ENCODE assay signal across 18 mouse cellular contexts in genomic region chr12:87293934-87294333, GRCm38 (mm10). TPM values are rescaled to one million over a fixed set of nuclear protein-coding genes. Genes with fewer than 3 reads are reported as not detected.
DNase-seq lines count a peak whose midpoint lies in the region; ATAC-seq and TF ChIP-seq lines count a peak whose summit lies in the region.
"Had no signal": no experiment of that assay in that cellular context is flagged by ENCODE, and none has a peak within 500 bp of the region (broad histone marks: within the 10 kb centered on the region; RNA-seq: fewer than 3 reads in every experiment).

No protein-coding gene starts in this region.

- no peaks in the 10 kb centered on the region for H3K9me3 ChIP-seq in kidney, embryonic 16.5 days (ENCODE audit: low read length)
- H3K9me3 ChIP-seq in kidney, embryonic 15.5 days (replicated peaks), result no peaks in the 10 kb centered on the region
- H3K9me3 ChIP-seq in lung, embryonic 16.5 days (ENCODE audit: control insufficient read depth, low read length), result no peaks in the 10 kb centered on the region
- no peaks in the 10 kb centered on the region for H3K9me3 ChIP-seq in liver, postnatal 0 days (ENCODE audit: low read length)
- H3K9me3 ChIP-seq: forebrain, embryonic 12.5 days; hindbrain, embryonic 12.5 days; limb, embryonic 15.5 days had no signal

- WGBS in kidney, embryonic 16.5 days, result 67% methylated on average over 6 of the region's 6 CpGs
- WGBS in kidney, embryonic 15.5 days, result 68% methylated on average over 6 of the region's 6 CpGs
- 64% methylated on average over 6 of the region's 6 CpGs for WGBS in lung, embryonic 16.5 days
- WGBS in liver, postnatal 0 days (ENCODE audit: insufficient replicate concordance), result 67% methylated on average over 6 of the region's 6 CpGs
- WGBS in cerebellum, adult 2 months, result 63% methylated on average over 6 of the region's 6 CpGs

- no peak overlapping the region for H3K4me2 ChIP-seq in kidney, embryonic 16.5 days (replicated peaks; ENCODE audit: low read depth, low read length)
- H3K4me2 ChIP-seq in kidney, embryonic 15.5 days, result no peak overlapping the region
- no peak overlapping the region for H3K4me2 ChIP-seq in lung, embryonic 16.5 days (ENCODE audit: low read depth, low read length)
- no peak overlapping the region for H3K4me2 ChIP-seq in liver, postnatal 0 days (ENCODE audit: low read depth, low read length)
- H3K4me2 ChIP-seq: forebrain, embryonic 12.5 days; hindbrain, embryonic 12.5 days; limb, embryonic 15.5 days had no signal

- ATAC-seq in kidney, embryonic 16.5 days (ENCODE audit: low FRiP score, low TSS enrichment), result 0 out of 2 replicates have a peak, but pooled peaks have one; percentile 31
- no peak for ATAC-seq in kidney, embryonic 15.5 days (replicated peaks; ENCODE audit: low FRiP score)
- peak; percentile 41; the same call in 1 of the 2 replicates for ATAC-seq in lung, embryonic 16.5 days (ENCODE audit: low read depth)
- peak; percentile 23; the same call in 1 of the 2 replicates for ATAC-seq in liver, postnatal 0 days
- ATAC-seq in neutrophil, adult 5-6 weeks (ENCODE audit: extremely low read depth, insufficient number of reproducible peaks, low FRiP score, poor library complexity, severe bottlenecking), result 0 out of 2 replicates have a peak, but pooled peaks have one; percentile 9
- ATAC-seq: inflammation-experienced regulatory T-cells, adult 6 months had no signal

- no peak for TF ChIP-seq EP300 in liver, postnatal 0 days (IDR thresholded peaks at IDR 0.05; ENCODE audit: low read depth)

- H3K9ac ChIP-seq in kidney, embryonic 16.5 days (replicated peaks; ENCODE audit: low read length), result no peak overlapping the region
- H3K9ac ChIP-seq in kidney, embryonic 15.5 days, result no peak overlapping the region
- no peak overlapping the region for H3K9ac ChIP-seq in lung, embryonic 16.5 days (ENCODE audit: low read length)
- H3K9ac ChIP-seq in liver, postnatal 0 days (replicated peaks), result no peak overlapping the region
- H3K9ac ChIP-seq: forebrain, embryonic 12.5 days; hindbrain, embryonic 12.5 days; limb, embryonic 15.5 days had no signal

- no peak for TF ChIP-seq CTCF in liver, postnatal 0 days (IDR thresholded peaks at IDR 0.05; ENCODE audit: low read depth)
- no peak for TF ChIP-seq CTCF in cerebellum, adult 2 months (IDR thresholded peaks at IDR 0.05; ENCODE audit: borderline replicate concordance, insufficient read depth, low read depth, low read length)

- H3K36me3 ChIP-seq in kidney, embryonic 16.5 days (ENCODE audit: insufficient read depth, low read length), result no peaks in the 10 kb centered on the region
- no peaks in the 10 kb centered on the region for H3K36me3 ChIP-seq in kidney, embryonic 15.5 days
- no peaks in the 10 kb centered on the region for H3K36me3 ChIP-seq in lung, embryonic 16.5 days (ENCODE audit: control insufficient read depth, insufficient read depth, low read length)
- H3K36me3 ChIP-seq in liver, postnatal 0 days (replicated peaks; ENCODE audit: insufficient read depth, low read length), result no peaks in the 10 kb centered on the region
- H3K36me3 ChIP-seq: forebrain, embryonic 12.5 days; hindbrain, embryonic 12.5 days; limb, embryonic 15.5 days had no signal

- no peaks in the 10 kb centered on the region for H3K4me1 ChIP-seq in kidney, embryonic 16.5 days (ENCODE audit: insufficient read depth, low read length)
- H3K4me1 ChIP-seq in kidney, embryonic 15.5 days, result no peaks in the 10 kb centered on the region
- H3K4me1 ChIP-seq in lung, embryonic 16.5 days (replicated peaks; ENCODE audit: control insufficient read depth, insufficient read depth, low read length), result no peaks in the 10 kb centered on the region; the same call in 1 of the 2 replicates
- H3K4me1 ChIP-seq in liver, postnatal 0 days (ENCODE audit: insufficient read depth), result no peaks in the 10 kb centered on the region
- no peaks in the 10 kb centered on the region for H3K4me1 ChIP-seq in cerebellum, adult 2 months (ENCODE audit: control insufficient read depth, insufficient read depth, low read length)
- H3K4me1 ChIP-seq: forebrain, embryonic 12.5 days; hindbrain, embryonic 12.5 days had no signal

- DNase-seq in lung, postnatal 14 days, result no peak
- no peak for DNase-seq in liver, postnatal 0 days
- no peak for DNase-seq in cerebellum, adult 2 months
- DNase-seq: B cell, adult 2 months; cerebellum, adult 8-10 months; gastrocnemius, postnatal 25 days; heart, postnatal 10 days; kidney, adult 8-10 months; retina, postnatal 1 day had no signal

- peaks cover 5% of the 10 kb centered on the region for H3K27me3 ChIP-seq in kidney, embryonic 16.5 days (ENCODE audit: insufficient read depth, low read length)
- H3K27me3 ChIP-seq in kidney, embryonic 15.5 days, result peaks cover 10% of the 10 kb centered on the region
- H3K27me3 ChIP-seq in lung, embryonic 16.5 days (ENCODE audit: control insufficient read depth, insufficient read depth, low read depth, low read length), result peaks cover 2% of the 10 kb centered on the region; the same call in 1 of the 2 replicates
- H3K27me3 ChIP-seq in liver, postnatal 0 days (ENCODE audit: insufficient read depth, low read length), result peaks cover 7% of the 10 kb centered on the region
- H3K27me3 ChIP-seq in cerebellum, adult 2 months (ENCODE audit: control insufficient read depth, insufficient read depth, low read length), result no peaks in the 10 kb centered on the region

- H3K4me3 ChIP-seq in kidney, embryonic 16.5 days (ENCODE audit: low read length), result no peak overlapping the region
- H3K4me3 ChIP-seq in kidney, embryonic 15.5 days (replicated peaks), result no peak overlapping the region
- H3K4me3 ChIP-seq in lung, embryonic 16.5 days (ENCODE audit: low read length), result no peak overlapping the region
- H3K4me3 ChIP-seq in liver, postnatal 0 days (ENCODE audit: low read depth, low read length), result no peak overlapping the region
- no peak overlapping the region for H3K4me3 ChIP-seq in cerebellum, adult 2 months (replicated peaks; ENCODE audit: insufficient read depth, low read depth, low read length)
- H3K4me3 ChIP-seq: forebrain, embryonic 12.5 days; hindbrain, embryonic 12.5 days; limb, embryonic 15.5 days had no signal

- no peak overlapping the region for H3K27ac ChIP-seq in kidney, embryonic 16.5 days (ENCODE audit: low read length)
- no peak overlapping the region for H3K27ac ChIP-seq in kidney, embryonic 15.5 days
- H3K27ac ChIP-seq in lung, embryonic 16.5 days (ENCODE audit: low read length), result no peak overlapping the region
- no peak overlapping the region for H3K27ac ChIP-seq in liver, postnatal 0 days (ENCODE audit: low read depth)
- no peak overlapping the region for H3K27ac ChIP-seq in cerebellum, adult 2 months (ENCODE audit: insufficient read depth, low read length)
- H3K27ac ChIP-seq: forebrain, embryonic 12.5 days; hindbrain, embryonic 12.5 days; limb, embryonic 15.5 days; macrophage had no signal

- TF ChIP-seq POLR2A in cerebellum, adult 2 months (IDR thresholded peaks at IDR 0.05; ENCODE audit: borderline replicate concordance, insufficient read depth, low read length), result no peak

RNA-seq across cellular contexts. Expression of gene Ism2, which starts 5.6 kb away (rescaled TPM):
- polyA plus RNA-seq in kidney, embryonic 16.5 days (2015; fragmentation: Nextera tagmentation; extraction: Ambion mirVana), result 0.76 and 1.0 TPM in 2 replicates
- 0.98 and 1.1 TPM in 2 replicates for polyA plus RNA-seq in kidney, embryonic 15.5 days (2015; fragmentation: Nextera tagmentation; extraction: Ambion mirVana)
- 0.92 and 1.0 TPM in 2 replicates for polyA plus RNA-seq in lung, embryonic 16.5 days (2015; fragmentation: Nextera tagmentation; extraction: Ambion mirVana)
- 0.08 and 0.17 TPM in 2 replicates for polyA plus RNA-seq in liver, postnatal 0 days (2015; fragmentation: Nextera tagmentation; extraction: Ambion mirVana)
- total RNA-seq in neutrophil, adult 5-6 weeks (2017), result not detected in 2 replicates
- polyA plus RNA-seq in cerebellum, adult 2 months (2012; rRNA removed), result 0.21 and 0.26 TPM in 2 replicates
- total RNA-seq: gastrocnemius, postnatal 25 days had no signal
- polyA plus RNA-seq: inflammation-experienced regulatory T-cells, adult 6 months; macrophage had no signal

RNA-seq across cellular contexts. Expression of gene Ahsa1, which starts 27.7 kb away (rescaled TPM):
- 246 and 248 TPM in 2 replicates for polyA plus RNA-seq in kidney, embryonic 16.5 days (2015; fragmentation: Nextera tagmentation; extraction: Ambion mirVana)
- polyA plus RNA-seq in kidney, embryonic 15.5 days (2015; fragmentation: Nextera tagmentation; extraction: Ambion mirVana), result 235 and 248 TPM in 2 replicates
- 202 and 207 TPM in 2 replicates for polyA plus RNA-seq in lung, embryonic 16.5 days (2015; fragmentation: Nextera tagmentation; extraction: Ambion mirVana)
- 89.4 and 91.5 TPM in 2 replicates for polyA plus RNA-seq in liver, postnatal 0 days (2015; fragmentation: Nextera tagmentation; extraction: Ambion mirVana)
- total RNA-seq in neutrophil, adult 5-6 weeks (2017), result 113 and 118 TPM in 2 replicates
- 238 and 246 TPM in 2 replicates for polyA plus RNA-seq in cerebellum, adult 2 months (2012; rRNA removed)

RNA-seq across cellular contexts. Expression of gene Vipas39, which starts 27.9 kb away (rescaled TPM):
- 52.2 and 53.7 TPM in 2 replicates for polyA plus RNA-seq in kidney, embryonic 16.5 days (2015; fragmentation: Nextera tagmentation; extraction: Ambion mirVana)
- polyA plus RNA-seq in kidney, embryonic 15.5 days (2015; fragmentation: Nextera tagmentation; extraction: Ambion mirVana), result 44.4 and 46.6 TPM in 2 replicates
- 40.8 and 41.7 TPM in 2 replicates for polyA plus RNA-seq in lung, embryonic 16.5 days (2015; fragmentation: Nextera tagmentation; extraction: Ambion mirVana)
- 8.2 and 8.9 TPM in 2 replicates for polyA plus RNA-seq in liver, postnatal 0 days (2015; fragmentation: Nextera tagmentation; extraction: Ambion mirVana)
- total RNA-seq in neutrophil, adult 5-6 weeks (2017), result 50.5 and 52.8 TPM in 2 replicates
- 58.2 and 60.3 TPM in 2 replicates for polyA plus RNA-seq in cerebellum, adult 2 months (2012; rRNA removed)

RNA-seq across cellular contexts. Expression of gene Noxred1, which starts 55.4 kb away (rescaled TPM):
- 0.60 and 0.67 TPM in 2 replicates for polyA plus RNA-seq in kidney, embryonic 16.5 days (2015; fragmentation: Nextera tagmentation; extraction: Ambion mirVana)
- polyA plus RNA-seq in kidney, embryonic 15.5 days (2015; fragmentation: Nextera tagmentation; extraction: Ambion mirVana), result 0.55 and 0.66 TPM in 2 replicates
- polyA plus RNA-seq in lung, embryonic 16.5 days (2015; fragmentation: Nextera tagmentation; extraction: Ambion mirVana), result 0.55 and 0.57 TPM in 2 replicates
- 0.19 and 0.45 TPM in 2 replicates for polyA plus RNA-seq in liver, postnatal 0 days (2015; fragmentation: Nextera tagmentation; extraction: Ambion mirVana)
- total RNA-seq in neutrophil, adult 5-6 weeks (2017), result 16.8 and 20.3 TPM in 2 replicates
- 1.5 and 2.0 TPM in 2 replicates for polyA plus RNA-seq in cerebellum, adult 2 months (2012; rRNA removed)
